Mouse (Mus musculus): ENCODE data around the gene Sirt5.

Gene Sirt5

DNA sequence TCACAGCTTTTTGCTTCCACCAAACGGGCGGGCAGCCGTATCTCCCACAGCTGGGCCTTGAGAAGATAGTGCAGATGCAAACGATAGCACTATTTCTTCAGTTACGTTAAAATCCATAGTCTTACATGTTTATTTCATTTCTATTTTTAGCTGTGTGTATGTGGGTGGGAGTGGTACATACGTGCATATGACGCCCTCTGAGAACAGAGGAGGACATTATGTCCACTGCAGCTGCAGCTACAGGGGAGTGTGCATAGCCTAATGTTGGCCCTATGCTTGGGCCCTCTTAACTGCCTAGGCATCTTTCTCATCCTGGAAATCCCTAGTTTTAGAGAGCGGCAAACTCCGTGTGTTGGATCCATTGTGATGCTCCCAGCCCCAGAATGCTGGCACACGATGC, 8.9 kb downstream of the Sirt5 start:
- no peak for DNase-seq (ENCODE audit: low spot score in 2 of 2)

DNA sequence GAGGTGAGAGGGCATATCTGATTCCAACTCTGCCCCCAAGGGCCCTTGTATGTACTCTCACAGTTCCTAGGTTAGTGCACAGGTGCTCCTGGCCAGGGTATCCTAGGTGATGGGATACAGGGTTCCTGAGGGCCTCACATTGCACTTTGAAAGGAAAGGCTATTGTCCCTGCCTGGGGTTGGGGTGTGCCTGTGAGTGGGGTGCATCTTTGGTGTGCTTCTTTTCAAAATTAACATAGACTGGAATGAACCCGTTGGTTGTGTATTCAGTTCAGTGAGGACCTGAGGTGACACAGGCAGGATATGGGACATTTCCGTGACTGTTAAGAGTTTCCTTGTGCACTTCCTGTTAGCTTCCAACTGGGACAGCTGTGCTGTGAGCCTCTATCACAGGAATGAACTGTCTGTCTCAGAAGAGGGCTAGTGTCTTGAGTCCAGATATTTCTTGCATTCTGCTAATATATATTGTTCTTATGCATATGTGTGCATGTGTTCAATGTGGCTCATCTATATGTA, 9.7 kb downstream of the Sirt5 start:
- no peak for DNase-seq (ENCODE audit: low spot score in 2 of 2)

DNA sequence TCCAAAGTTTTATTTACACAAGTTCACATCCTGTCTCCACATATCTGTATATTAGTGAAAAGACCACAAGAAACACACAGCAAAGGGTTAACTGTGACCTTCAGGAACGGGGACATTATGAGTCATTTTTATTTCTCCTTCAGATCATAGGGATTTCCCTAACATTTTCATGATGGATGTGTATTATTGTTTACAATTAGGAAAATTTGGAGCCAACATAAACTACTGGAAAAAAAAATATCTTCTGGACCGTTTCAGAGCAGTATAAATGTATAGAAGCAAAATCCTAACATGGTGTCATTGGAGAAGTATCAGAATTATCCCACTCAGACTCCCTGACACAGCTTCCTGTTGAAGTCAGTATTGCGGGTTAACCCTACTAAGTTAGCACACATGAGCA, 14.7 kb downstream of the Sirt5 start:
- DNase-seq (ENCODE audit: low spot score in 2 of 2), result no peak

DNA sequence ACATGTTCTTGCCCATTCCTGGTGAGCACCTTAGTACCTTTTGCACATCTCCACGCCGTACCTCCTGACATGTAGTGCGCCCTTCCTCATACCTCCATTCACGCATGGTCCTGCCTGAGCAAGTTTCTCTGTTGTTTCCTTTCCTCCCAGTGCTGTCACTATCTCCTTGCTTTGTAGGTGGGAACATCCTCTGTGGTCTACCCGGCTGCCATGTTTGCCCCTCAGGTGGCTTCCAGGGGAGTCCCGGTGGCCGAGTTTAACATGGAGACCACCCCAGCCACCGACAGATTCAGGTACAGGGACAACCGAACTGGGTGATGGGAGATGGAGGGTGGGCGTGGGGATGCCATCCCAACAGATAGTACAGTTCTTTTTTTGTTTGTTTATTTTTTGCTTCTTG, 20.0 kb downstream of the Sirt5 start:
- DNase-seq (ENCODE audit: low spot score in 2 of 2), result no peak

DNA sequence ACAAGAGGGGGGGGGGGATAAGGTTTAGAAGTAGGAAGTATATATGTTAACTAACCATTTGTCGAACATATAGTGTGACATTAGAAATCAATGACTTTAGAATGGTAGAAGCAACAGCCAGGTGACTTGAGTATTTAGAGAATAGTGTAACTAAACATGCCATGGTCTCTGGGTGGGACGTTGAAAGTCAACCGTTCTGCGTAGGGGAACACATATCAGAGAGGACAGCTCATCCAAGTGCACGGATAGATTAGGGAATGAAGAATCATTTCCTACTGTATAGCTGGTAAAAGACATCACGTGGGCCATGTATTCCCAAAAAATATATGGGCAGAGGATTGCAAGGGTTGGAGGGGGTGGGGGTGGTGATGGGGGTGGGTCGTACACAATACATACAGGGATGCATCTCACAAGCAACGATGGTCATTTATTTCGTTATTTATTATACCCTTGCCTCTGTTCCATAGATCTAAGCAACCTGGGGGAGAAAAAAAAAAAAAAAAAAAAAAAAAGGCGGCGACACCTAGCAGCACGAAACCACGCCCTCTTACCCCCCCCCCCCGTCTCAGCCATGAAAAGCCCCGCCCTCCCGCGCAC, 32.5 kb downstream of the Sirt5 start:
- DNase-seq (ENCODE audit: low spot score in 2 of 2), result no peak

DNA sequence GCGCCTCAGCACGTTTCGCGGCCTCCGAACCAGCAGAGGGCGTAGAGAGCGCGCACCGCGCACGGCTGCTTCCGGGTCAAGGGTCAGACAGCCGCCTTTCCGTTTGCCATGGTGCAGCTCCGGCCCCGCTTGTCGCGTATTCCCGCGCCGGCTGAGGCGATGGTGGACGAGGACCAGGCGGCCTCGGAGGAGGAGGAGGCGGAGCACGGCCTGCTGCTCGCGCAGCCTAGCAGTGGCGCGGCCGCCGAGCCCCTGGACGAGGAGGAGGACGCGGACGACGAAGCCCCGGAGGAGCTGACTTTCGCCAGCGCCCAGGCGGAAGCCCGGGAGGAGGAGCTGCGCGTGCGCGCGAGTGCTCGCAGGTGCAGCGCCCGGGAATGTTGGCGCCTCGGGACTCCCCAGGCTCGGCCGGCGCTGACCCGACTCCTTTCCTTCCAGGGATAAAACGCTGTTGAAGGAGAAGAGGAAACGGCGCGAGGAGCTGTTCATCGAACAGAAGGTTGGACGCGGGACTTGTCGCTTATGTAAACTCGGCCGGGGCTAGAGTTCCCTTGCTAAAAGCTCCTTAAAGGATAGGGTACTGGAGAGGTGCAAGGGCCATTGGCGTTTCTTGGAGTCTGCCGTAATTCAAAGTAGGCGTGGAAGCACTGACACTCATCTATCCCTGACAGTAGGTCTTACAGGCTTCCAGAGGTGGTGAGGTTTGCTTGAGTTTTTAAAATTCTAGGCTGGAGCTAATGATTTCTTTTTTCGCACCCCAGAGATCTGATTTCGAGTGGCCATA, 33.2 kb downstream of the Sirt5 start, which contains the start of gene Nol7:
Gene Nol7, plus strand, starts transcription at position 94 of the 784 bp plus-strand sequence.
- DNase-seq (ENCODE audit: low spot score in 2 of 2), result peak; percentile 97

DNA sequence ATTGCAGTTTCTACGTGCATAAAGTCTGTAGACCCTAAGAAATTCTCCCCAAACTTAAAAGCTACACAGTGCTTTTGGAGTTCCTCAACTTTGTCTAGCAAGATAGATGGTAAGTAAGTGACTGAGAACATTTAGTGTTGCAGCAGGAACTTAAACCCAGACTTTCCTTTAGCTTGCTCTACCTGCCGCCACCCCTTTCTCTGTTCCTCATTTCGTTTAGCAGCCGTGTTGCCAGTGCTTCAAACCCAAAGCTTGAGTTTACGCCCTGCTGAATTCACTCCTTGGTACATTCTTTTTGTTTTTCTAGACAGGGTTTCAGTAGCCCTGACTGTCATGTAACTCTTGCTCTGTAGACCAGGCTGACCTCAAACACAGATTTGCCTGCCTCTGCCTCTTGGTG, 34.3 kb downstream of the Sirt5 start:
- DNase-seq (ENCODE audit: low spot score in 2 of 2), result no peak

DNA sequence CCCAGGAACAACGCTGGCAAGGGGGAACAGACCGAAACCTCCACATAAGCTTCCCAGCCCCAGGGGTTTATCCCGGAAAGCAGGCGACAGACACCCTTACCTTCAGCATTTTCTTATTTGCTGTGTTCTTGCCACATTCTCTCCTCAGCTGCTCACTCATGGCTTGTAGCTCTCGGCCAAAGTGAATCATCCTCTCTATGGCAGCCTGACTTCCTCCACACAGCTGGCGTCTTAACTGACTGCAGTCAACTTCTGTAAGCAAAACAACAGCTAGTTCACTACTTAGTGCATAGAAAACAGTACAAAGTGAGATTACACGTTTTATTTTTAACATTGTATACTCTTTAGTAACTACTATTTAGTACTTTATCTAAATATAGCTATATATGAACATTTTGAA, 47.0 kb downstream of the Sirt5 start:
- DNase-seq (ENCODE audit: low spot score in 2 of 2), result no peak

DNA sequence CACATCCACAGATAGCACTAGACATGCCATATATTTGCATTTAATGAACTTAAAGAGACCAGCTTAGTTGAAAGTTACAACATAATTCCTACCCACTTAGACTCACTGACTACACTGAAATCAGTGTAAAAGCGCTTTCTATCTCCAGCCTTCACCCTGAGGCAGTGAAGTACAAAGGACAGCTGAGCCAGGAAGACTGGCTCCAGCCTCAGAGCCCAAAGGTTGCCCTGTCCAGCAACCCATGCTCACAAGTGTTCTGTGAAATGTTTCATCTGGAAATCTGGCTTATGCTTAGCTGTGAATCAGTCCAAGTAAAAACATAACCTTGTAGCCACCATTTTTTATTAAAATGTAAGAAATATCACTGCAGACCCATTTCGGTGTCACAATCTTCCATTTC, 48.3 kb downstream of the Sirt5 start:
- no peak for DNase-seq (ENCODE audit: low spot score in 2 of 2)

DNA sequence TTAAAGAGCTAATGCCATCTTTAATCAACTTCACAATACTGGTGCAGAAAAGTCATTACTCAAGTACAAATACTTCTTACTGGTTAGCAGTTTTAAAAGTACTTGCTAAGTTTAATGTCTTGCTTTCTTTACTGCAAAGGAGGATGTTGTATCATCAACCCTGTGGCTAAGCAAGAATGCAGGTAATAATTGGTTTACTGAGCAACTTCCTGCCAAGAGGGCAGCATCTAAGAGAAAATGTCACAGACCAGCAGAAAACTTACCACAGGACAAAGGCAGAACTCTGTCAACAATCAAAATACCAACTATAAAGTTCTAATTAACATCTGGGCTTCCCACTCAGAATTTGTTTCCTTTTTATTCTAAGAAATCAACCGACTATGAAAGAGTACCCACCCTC, 50.0 kb downstream of the Sirt5 start:
- DNase-seq (ENCODE audit: low spot score in 2 of 2), result no peak

DNA sequence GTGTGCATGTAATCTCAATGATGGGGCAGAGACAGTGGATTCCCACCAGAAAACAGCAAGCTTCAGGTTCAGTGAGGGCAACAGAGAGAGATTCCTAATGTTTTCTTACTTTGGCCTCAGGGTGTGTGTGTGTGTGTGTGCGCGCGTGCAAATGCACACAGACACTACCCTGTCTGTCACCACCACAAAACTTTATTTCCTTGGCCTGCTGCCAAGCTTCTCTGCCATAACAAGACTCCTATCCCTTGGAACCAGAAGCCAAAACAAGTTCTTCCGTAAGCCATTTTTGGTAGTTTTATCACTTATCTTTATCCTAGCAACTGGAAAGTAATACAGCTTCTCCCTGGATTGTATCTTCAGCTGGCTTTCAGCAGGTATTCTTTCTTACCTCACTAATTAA, 63.1 kb downstream of the Sirt5 start:
- no peak for DNase-seq (ENCODE audit: low spot score in 2 of 2)

DNA sequence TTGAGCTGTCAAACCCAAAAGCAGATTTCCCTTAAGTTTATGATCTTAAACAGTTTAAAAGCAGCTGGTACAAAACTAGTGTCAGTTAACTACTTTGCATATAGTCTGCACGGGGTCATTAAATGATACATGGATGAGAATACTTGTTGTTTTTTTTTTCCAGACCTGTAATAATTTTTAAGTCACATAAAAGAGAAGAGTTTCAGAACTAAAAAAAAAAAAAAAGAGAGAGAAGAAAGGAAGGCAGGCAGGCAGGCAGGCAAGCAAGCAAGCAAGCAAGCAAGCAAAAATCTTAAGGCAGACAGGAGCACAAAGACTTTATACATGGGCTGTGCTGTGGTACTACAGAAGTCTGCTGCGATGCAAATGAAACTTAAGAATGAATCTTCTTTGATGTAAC, 68.1 kb downstream of the Sirt5 start:
- no peak for DNase-seq (ENCODE audit: low spot score in 2 of 2)

DNA sequence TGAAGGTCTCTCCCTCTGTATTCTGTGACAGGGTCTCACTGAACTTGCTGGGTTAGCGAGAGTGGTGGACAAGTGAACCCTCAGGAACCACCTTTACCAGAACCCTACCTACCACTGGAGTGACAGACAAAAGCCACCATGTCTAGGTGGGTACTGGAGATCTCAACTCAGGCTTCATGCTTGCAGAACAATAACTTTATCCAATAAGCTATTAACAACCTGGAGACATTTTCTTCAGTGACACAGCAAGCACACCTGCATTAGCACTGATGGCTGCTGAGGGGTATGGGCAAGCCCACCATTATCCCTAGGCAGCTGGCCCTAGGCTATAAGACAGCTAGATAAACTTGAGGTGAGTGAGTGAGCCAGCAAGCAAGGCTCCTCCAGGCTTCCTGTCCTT, 75.1 kb downstream of the Sirt5 start:
- no peak for DNase-seq (ENCODE audit: low spot score in 2 of 2)

DNA sequence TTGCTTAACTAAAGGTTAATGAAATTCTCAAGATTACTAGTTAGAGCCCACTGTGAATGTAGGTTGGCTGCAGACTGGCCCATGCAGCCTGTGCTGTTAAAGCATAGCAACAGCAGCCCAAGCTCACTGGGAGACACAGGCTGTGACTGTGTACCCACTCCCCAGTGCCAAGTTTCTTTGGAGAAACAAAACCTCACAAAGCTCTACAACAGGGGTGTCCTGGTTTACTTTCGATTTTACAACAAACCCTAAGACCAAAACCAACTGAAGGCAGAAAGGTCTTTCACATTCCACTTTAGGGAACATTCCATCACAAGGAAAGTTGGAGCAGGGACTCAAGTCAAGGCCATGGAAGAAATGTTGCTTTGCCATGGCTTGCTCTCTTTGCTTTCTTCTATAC, 77.3 kb downstream of the Sirt5 start:
- DNase-seq (ENCODE audit: low spot score in 2 of 2), result no peak

DNA sequence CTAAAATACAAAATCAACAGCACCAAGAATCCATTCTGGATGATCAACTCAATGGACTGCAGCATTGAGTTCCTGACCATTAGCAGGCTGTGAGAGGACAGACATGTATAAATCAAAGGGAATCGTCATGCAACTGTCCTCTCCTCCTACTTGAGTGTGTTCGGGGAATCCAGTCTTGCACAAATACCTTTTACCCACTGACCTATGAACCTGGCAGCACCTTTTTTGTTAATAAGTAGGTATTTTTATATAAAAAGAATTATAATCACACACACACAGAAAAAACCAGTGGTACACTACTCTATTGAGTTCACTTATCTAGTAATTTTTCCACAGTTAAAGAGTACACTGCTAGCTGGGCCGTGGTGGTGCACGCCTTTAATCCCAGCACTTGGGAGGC, 78.4 kb downstream of the Sirt5 start:
- no peak for DNase-seq (ENCODE audit: low spot score in 2 of 2)

DNA sequence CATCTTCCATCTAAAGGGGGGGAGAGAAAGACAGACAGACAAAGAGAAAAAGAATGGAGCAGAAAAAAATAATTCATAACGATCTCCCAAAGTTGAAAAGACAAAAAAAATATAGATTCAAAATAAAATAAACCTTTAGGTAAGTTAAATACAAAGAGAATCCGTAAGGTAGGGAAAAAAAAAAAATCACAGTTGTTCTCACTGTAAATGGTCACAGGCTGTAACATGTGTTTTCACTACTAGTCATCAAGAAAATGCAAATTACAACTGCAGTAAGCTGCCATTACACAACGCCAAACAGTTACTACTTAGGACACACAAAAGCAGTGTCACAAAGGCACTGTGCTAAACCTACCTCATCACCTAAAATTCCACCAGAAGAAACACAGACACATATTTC, 79.4 kb downstream of the Sirt5 start:
- no peak for DNase-seq (ENCODE audit: low spot score in 2 of 2)
